Mouse (Mus musculus): ENCODE measurements around the gene Trim33.

Gene Trim33

GRCm38 (mm10) chr3:103401342-103402098 is 122.4 kb downstream of the Trim33 start:
- no peak for DNase-seq

- no peak for DNase-seq
These were observed 123.1 kb downstream of the Trim33 start for GRCm38 (mm10) chr3:103402212-103402611.

- no peak for DNase-seq
These were observed 126.0 kb downstream of the Trim33 start for GRCm38 (mm10) chr3:103405135-103405534.

GRCm38 (mm10) chr3:103405871-103406765 is 127.0 kb downstream of the Trim33 start:
- no peak for DNase-seq

Measured in kidney, postnatal 10 days (tissue).